Mouse (Mus musculus) liver, embryonic 18 days (tissue): ENCODE results near the gene Oog4. TPM values are rescaled to one million over a fixed set of nuclear protein-coding genes. Genes with fewer than 3 reads are reported as not detected.

ENCODE experiments used
- polyA plus RNA-seq: library from polyadenylated mRNA; depleted of rRNA; stranded (reverse); fragments of >200 nt; gene quantifications from 2 replicates; pipeline ENCODE4 v1.2.3, GENCODE M21; 2012; rRNA removed

Gene Oog4
- not detected in 2 replicates for polyA plus RNA-seq

GRCm38 (mm10) chr4:143450224-143450623 is at the start of gene Oog4:
TSS of gene Oog4 (minus strand) at chr4:143450324.

GRCm38 (mm10) chr4:143412219-143413092 is 37.7 kb downstream of the Oog4 start, which contains the start of gene Pramef8:
TSS of gene Pramef8 (plus strand) at chr4:143412426.

GRCm38 (mm10) chr4:143394181-143394580 is 55.9 kb downstream of the Oog4 start, which contains the start of gene Pramel1:
TSS of gene Pramel1 (plus strand) at chr4:143394428.

Other genes with a start within 250 kb of the Oog4 start
- 3.2 and 4.2 TPM in 2 replicates for gene Prdm2, start 237.3 kb downstream of the Oog4 start, polyA plus RNA-seq
- 0.65 and 0.94 TPM in 2 replicates for gene Pdpn, start 150.8 kb downstream of the Oog4 start, polyA plus RNA-seq
- not detected in 2 replicates for gene Lrrc38, start 100.6 kb downstream of the Oog4 start, polyA plus RNA-seq
- gene Pramel1, start 55.9 kb downstream of the Oog4 start, polyA plus RNA-seq = not detected in 2 replicates
- gene Pramef8, start 37.9 kb downstream of the Oog4 start, polyA plus RNA-seq = 1.7 TPM in 2 replicates
- gene Gm13043, start 61.0 kb upstream of the Oog4 start, polyA plus RNA-seq = not detected in 2 replicates
- gene Gm13040, start 85.6 kb upstream of the Oog4 start, polyA plus RNA-seq = not detected in 2 replicates
- gene BC080695, start 101.4 kb upstream of the Oog4 start, polyA plus RNA-seq = not detected in 2 replicates
- not detected in 2 replicates for gene Gm13057, start 101.4 kb upstream of the Oog4 start, polyA plus RNA-seq
- not detected in 2 replicates for gene Gm13083, start 164.7 kb upstream of the Oog4 start, polyA plus RNA-seq
- not detected in 2 replicates for gene Gm13088, start 206.9 kb upstream of the Oog4 start, polyA plus RNA-seq